Mouse (Mus musculus): ENCODE measurements around the gene Polr2l.

DNA sequence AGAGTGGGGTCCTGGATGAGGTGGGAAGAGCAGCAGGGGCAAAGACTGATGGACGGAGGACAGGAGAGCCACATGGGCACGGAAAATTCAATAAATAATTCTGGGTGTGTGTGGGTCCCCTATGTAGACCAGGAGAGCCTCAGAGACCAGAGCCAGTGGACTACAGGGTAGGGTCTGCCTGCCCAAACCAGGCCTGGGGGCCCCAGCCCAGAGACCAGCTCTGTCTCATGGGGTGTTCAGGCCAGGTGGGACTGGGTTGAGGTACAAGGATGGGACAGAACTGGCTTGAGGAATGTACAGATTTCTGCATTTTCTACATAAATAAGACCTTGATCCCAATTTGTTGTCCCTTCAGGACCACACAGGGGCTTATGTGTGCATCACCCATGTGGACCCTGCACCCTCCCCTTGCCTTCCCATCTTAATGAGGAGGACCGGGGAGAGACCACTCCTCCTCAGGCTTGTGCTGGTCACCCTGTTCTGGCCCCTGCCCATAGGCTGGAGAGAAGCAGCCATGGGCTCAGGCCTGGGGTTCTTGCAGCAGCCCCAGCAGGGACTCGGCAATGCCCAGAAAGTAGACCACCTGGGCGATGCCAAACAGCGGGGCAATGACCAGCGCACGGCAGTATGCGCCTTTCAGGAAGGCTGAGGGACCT, 44.2 kb downstream of the Polr2l start:
- TF ChIP-seq CTCF (conservative IDR thresholded peaks at IDR 0.05; ENCODE audit: low read length) (no peak), POU5F1 (IDR thresholded peaks at IDR 0.05; ENCODE audit: borderline replicate concordance, low read length) (no peak)
